Mouse (Mus musculus): ENCODE results near the gene Gm20843.
"Not testable (repeated sequence)": the region's sequence is repeated elsewhere in the genome, so short reads cannot be mapped to it uniquely, and the experiment has no call there.

The Gm20843 gene

GRCm38 (mm10) chrY:72247018-72247417, at the start of gene Gm20843:
Gene Gm20843, minus strand, starts transcription at chrY:72247118.
- not testable (repeated sequence) for DNase-seq
